Mouse (Mus musculus) gastrocnemius, adult 8-10 months (tissue): ENCODE data around the gene Gm2035. TPM values are rescaled to one million over a fixed set of nuclear protein-coding genes. Genes with fewer than 3 reads are reported as not detected.
"Not testable (repeated sequence)": the region's sequence is repeated elsewhere in the genome, so short reads cannot be mapped to it uniquely, and the experiment has no call there.

ENCODE experiments used
- DNase-seq, 2 experiments: peaks; one replicate each; pipeline ENCODE4 v3.0.0; 2022; ENCODE audit warnings: low spot score in 2 of 2
- total RNA-seq, 4 experiments: library from RNA; stranded (reverse); gene quantifications; 2 replicates each; pipeline ENCODE4 v1.2.4; 2022

Gene Gm2035
- total RNA-seq, result not detected

DNA sequence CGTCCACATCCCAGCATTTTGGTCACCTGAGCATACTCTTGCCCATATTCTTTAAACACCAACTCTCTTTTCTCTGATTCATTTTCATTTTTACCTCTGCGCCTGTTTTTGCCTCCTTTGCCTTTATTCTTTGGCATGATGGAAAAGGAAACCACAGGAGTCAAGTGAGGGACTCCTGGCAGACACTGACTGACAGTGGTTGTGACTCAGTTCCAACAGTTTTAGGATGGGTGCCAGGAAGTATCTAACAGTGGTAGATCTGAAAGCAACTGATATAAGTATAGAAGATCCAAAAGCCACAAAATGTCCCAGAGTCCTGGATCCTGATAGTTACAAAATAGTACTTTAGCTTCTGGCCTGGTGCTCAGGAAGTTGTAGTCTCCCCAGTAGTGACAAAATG, at the start of gene Gm2035:
Gm2035 (minus strand) TSS at position 137 of the 400 bp plus-strand sequence.
- not testable (repeated sequence) for DNase-seq

DNA sequence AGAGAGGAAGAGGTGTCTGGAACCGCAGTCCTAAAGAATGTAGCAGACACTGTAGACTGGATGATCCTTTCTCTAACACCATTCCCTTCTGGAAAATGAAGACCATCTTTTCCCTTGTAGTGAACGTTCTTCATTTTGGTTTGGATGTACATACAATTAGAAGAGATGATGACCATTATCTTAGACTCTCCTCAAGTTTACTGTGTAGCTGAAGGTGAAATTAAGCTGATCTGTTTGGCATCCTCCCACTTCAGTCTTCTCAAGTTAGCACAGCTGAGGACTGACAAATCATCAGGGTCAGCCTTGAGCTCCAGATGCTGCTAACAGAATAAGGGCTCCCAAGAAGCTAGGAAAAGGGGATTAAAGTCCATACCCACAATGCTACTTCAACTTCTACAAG, 34.1 kb upstream of the Gm2035 start, which contains the start of gene Gm2042:
Gm2042 (plus strand) TSS at position 301 of the 400 bp plus-strand sequence.
- DNase-seq, result not testable (repeated sequence)

DNA sequence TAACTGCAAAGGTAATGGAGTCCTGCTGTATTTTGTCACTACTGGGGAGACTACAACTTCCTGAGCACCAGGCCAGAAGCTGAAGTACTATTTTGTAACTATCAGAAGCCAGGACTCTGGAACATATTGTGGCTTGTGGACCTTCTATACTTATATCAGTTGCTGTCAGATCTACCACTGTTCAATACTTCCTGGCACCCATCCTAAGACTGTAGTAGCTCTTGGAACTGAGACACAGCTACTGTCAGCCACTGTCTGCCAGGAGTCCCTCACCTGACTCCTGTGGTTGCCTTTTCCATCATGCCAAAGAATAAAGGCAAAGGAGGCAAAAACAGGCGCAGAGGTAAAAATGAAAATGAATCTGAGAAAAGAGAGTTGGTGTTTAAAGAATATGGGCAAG, 24.6 kb downstream of the Gm2035 start, which contains the start of gene Gm2022:
Gm2022 (plus strand) TSS at position 301 of the 400 bp plus-strand sequence.
- not testable (repeated sequence) for DNase-seq

DNA sequence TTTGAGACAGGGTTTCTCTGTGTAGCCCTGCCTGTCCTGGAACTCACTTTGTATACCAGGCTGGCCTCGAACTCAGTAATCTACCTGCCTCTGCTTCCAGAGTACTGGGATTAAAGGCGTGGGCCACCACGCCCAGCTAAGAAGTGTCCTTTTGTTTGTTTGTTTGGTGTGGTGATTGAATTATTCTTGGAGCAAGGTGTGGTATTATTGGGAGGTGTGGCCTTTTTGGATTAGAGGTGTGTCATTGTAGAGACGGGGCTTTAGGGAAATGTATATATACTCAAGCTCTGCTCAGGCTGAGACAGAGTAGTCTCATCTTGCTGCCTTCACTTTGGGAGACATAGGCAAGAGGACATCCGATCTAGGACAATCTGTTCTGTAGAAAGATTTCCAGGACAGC, 45.9 kb downstream of the Gm2035 start, which contains the start of gene Gm2016:
Gm2016 (plus strand) TSS at position 301 of the 400 bp plus-strand sequence.
- DNase-seq, result not testable (repeated sequence)

Other genes with a start within 250 kb of the Gm2035 start
- gene Gm21319, start 144.1 kb downstream of the Gm2035 start, total RNA-seq, result not detected
- gene Gm21936, start 124.3 kb downstream of the Gm2035 start, total RNA-seq, result not detected
- gene BB287469, start 103.3 kb downstream of the Gm2035 start, total RNA-seq, result not detected
- gene Gm2001, start 77.5 kb downstream of the Gm2035 start, total RNA-seq, result not detected
- not detected for gene Gm2016, start 45.8 kb downstream of the Gm2035 start, total RNA-seq
- not detected for gene Gm2022, start 24.5 kb downstream of the Gm2035 start, total RNA-seq
- gene Gm2042, start 34.2 kb upstream of the Gm2035 start, total RNA-seq, result not detected
- gene Gm2075, start 92.0 kb upstream of the Gm2035 start, total RNA-seq, result not detected
- gene Gm6803, start 98.9 kb upstream of the Gm2035 start, total RNA-seq, result not detected
- not detected for gene Gm2056, start 107.1 kb upstream of the Gm2035 start, total RNA-seq
- not detected for gene Gm16368, start 163.8 kb upstream of the Gm2035 start, total RNA-seq